ENCODE assay signal across 9 mouse cellular contexts in genomic region chr9:114932607-114933006, GRCm38 (mm10). TPM values are rescaled to one million over a fixed set of nuclear protein-coding genes. Genes with fewer than 3 reads are reported as not detected.
DNase-seq lines count a peak whose midpoint lies in the region; ATAC-seq and TF ChIP-seq lines count a peak whose summit lies in the region.
"Had no signal": no experiment of that assay in that cellular context is flagged by ENCODE, and none has a peak within 500 bp of the region (broad histone marks: within the 10 kb centered on the region; RNA-seq: fewer than 3 reads in every experiment).

No protein-coding gene starts in this region.

- intact Hi-C loops in gastrocnemius, postnatal 36 days (cut with DNase I): no loop called here

- TF ChIP-seq POLR2A in bone marrow, adult 2 months (IDR thresholded peaks at IDR 0.05; ENCODE audit: borderline replicate concordance, control insufficient read depth, low read depth, low read length): no peak

- H3K27ac ChIP-seq in bone marrow, adult 2 months (ENCODE audit: control insufficient read depth, insufficient read depth, low read depth, low read length, poor library complexity): peak overlapping the region; percentile 90
- no peak overlapping the region for H3K27ac ChIP-seq in hindbrain, embryonic 13.5 days
- no peak overlapping the region for H3K27ac ChIP-seq in liver, embryonic 11.5 days (ENCODE audit: low read depth, low read length)
- H3K27ac ChIP-seq in stomach, embryonic 14.5 days (ENCODE audit: low read length): no peak overlapping the region

- ATAC-seq in hindbrain, embryonic 13.5 days (ENCODE audit: low FRiP score): no peak
- no peak for ATAC-seq in liver, embryonic 11.5 days (replicated peaks; ENCODE audit: low FRiP score)
- ATAC-seq in stomach, embryonic 14.5 days (ENCODE audit: insufficient number of reproducible peaks, insufficient read depth, low FRiP score, low read depth): no peak

- no peaks in the 10 kb centered on the region; the same call in 1 of the 2 replicates for H3K4me1 ChIP-seq in bone marrow, adult 2 months (ENCODE audit: control insufficient read depth, insufficient read depth, low read length)
- peaks cover 12% of the 10 kb centered on the region for H3K4me1 ChIP-seq in hindbrain, embryonic 13.5 days (replicated peaks)
- peaks cover 8% of the 10 kb centered on the region for H3K4me1 ChIP-seq in liver, embryonic 11.5 days (replicated peaks; ENCODE audit: control insufficient read depth, insufficient read depth, low read length)
- no peaks in the 10 kb centered on the region for H3K4me1 ChIP-seq in stomach, embryonic 14.5 days (ENCODE audit: control insufficient read depth, insufficient read depth, low read length)

- peak overlapping the region; percentile 98 for H3K4me2 ChIP-seq in hindbrain, embryonic 13.5 days
- H3K4me2 ChIP-seq in liver, embryonic 11.5 days: peak overlapping the region; percentile 98
- H3K4me2 ChIP-seq in stomach, embryonic 14.5 days (replicated peaks; ENCODE audit: low read depth, low read length): peak overlapping the region; percentile 95

- peak overlapping the region; percentile 86 for H3K9ac ChIP-seq in hindbrain, embryonic 13.5 days
- peak overlapping the region; percentile 68 for H3K9ac ChIP-seq in liver, embryonic 11.5 days (ENCODE audit: low read depth, low read length)
- no peak overlapping the region for H3K9ac ChIP-seq in stomach, embryonic 14.5 days (replicated peaks; ENCODE audit: low read depth, low read length)

- H3K36me3 ChIP-seq in hindbrain, embryonic 13.5 days: no peaks in the 10 kb centered on the region
- H3K36me3 ChIP-seq in liver, embryonic 11.5 days (ENCODE audit: control insufficient read depth, insufficient read depth, low read length): no peaks in the 10 kb centered on the region
- H3K36me3 ChIP-seq in stomach, embryonic 14.5 days (ENCODE audit: control insufficient read depth, insufficient read depth, low read length): no peaks in the 10 kb centered on the region

- TF ChIP-seq CTCF in bone marrow, adult 2 months (IDR thresholded peaks at IDR 0.05; ENCODE audit: control insufficient read depth, insufficient read depth, low read length): no peak

- WGBS in bone marrow, adult 2 months: 3% methylated on average over 13 of the region's 13 CpGs
- 23% methylated on average over 13 of the region's 13 CpGs for WGBS in hindbrain, embryonic 13.5 days
- 22% methylated on average over 13 of the region's 13 CpGs for WGBS in liver, embryonic 11.5 days
- 25% methylated on average over 13 of the region's 13 CpGs for WGBS in stomach, embryonic 14.5 days

- DNase-seq in gastrocnemius, adult 18-20 months (ENCODE audit: low spot score): peak; percentile 9
- DNase-seq in gastrocnemius, postnatal 36 days: no peak
- DNase-seq in liver, embryonic 11.5 days (ENCODE audit: low spot score): no peak
- no peak for DNase-seq in thymus, postnatal 25 days
- no peak for DNase-seq in cerebellum, postnatal 14 days

- no peaks in the 10 kb centered on the region for H3K9me3 ChIP-seq in hindbrain, embryonic 13.5 days
- no peaks in the 10 kb centered on the region for H3K9me3 ChIP-seq in liver, embryonic 11.5 days (ENCODE audit: control insufficient read depth, low read length)
- no peaks in the 10 kb centered on the region for H3K9me3 ChIP-seq in stomach, embryonic 14.5 days (ENCODE audit: control insufficient read depth, low read depth, low read length)

- 0 out of 2 replicates have a peak, but pooled peaks cover 4% of the 10 kb centered on the region for H3K27me3 ChIP-seq in hindbrain, embryonic 13.5 days
- no peaks in the 10 kb centered on the region for H3K27me3 ChIP-seq in liver, embryonic 11.5 days (replicated peaks; ENCODE audit: control insufficient read depth, insufficient read depth, low read length)
- no peaks in the 10 kb centered on the region for H3K27me3 ChIP-seq in stomach, embryonic 14.5 days (ENCODE audit: control insufficient read depth, insufficient read depth, low read length)

- peak overlapping the region; percentile 97 for H3K4me3 ChIP-seq in bone marrow, adult 2 months (replicated peaks; ENCODE audit: control insufficient read depth, low read depth, low read length)
- peak overlapping the region; percentile 80 for H3K4me3 ChIP-seq in hindbrain, embryonic 13.5 days
- H3K4me3 ChIP-seq in liver, embryonic 11.5 days (ENCODE audit: low read depth, low read length): peak overlapping the region; percentile 84
- peak overlapping the region; percentile 76 for H3K4me3 ChIP-seq in stomach, embryonic 14.5 days (ENCODE audit: low read depth, low read length)

RNA-seq across cellular contexts. Expression of gene Gpd1l, which starts 1.2 kb away (rescaled TPM):
- 10 to 100 TPM; 19.0 to 19.2 TPM for total RNA-seq in gastrocnemius, adult 18-20 months (2021)
- 10 to 100 TPM; 16.5 to 18.5 TPM for total RNA-seq in gastrocnemius, postnatal 36 days (2021)
- polyA plus RNA-seq in bone marrow, adult 2 months (2011; ENCODE audit: insufficient read depth, insufficient read length, low replicate concordance, missing spikeins): 12.3 and 14.6 TPM in 2 replicates
- polyA plus RNA-seq in hindbrain, embryonic 13.5 days (2015; fragmentation: Nextera tagmentation; extraction: Ambion mirVana): 22.4 and 23.5 TPM in 2 replicates
- 18.2 TPM in 2 replicates for polyA plus RNA-seq in liver, embryonic 11.5 days (2014; fragmentation: Nextera tagmentation; extraction: Ambion mirVana)
- 11.7 TPM in 2 replicates for polyA plus RNA-seq in stomach, embryonic 14.5 days (2014; fragmentation: Nextera tagmentation; extraction: Ambion mirVana)
- total RNA-seq: MEL had no signal

RNA-seq across cellular contexts. Expression of gene Osbpl10, which starts 45.8 kb away (rescaled TPM):
- total RNA-seq in gastrocnemius, adult 18-20 months (2021): 1 to 10 TPM; 3.1 to 4.1 TPM
- 1 to 10 TPM; 2.5 to 5.1 TPM for total RNA-seq in gastrocnemius, postnatal 36 days (2021)
- polyA plus RNA-seq in bone marrow, adult 2 months (2011; ENCODE audit: insufficient read depth, insufficient read length, low replicate concordance, missing spikeins): not detected in 2 replicates
- polyA plus RNA-seq in hindbrain, embryonic 13.5 days (2015; fragmentation: Nextera tagmentation; extraction: Ambion mirVana): 1.8 and 2.4 TPM in 2 replicates
- polyA plus RNA-seq in liver, embryonic 11.5 days (2014; fragmentation: Nextera tagmentation; extraction: Ambion mirVana): 0.66 and 0.69 TPM in 2 replicates
- 1.6 and 2.1 TPM in 2 replicates for polyA plus RNA-seq in stomach, embryonic 14.5 days (2014; fragmentation: Nextera tagmentation; extraction: Ambion mirVana)
- total RNA-seq: MEL had no signal

RNA-seq across cellular contexts. Expression of gene Rps27rt, which starts 49.9 kb away (rescaled TPM):
- 10 to 100 TPM; 16.1 to 23.6 TPM for total RNA-seq in gastrocnemius, adult 18-20 months (2021)
- 10 to 100 TPM; 12.0 to 25.0 TPM for total RNA-seq in gastrocnemius, postnatal 36 days (2021)
- polyA plus RNA-seq in bone marrow, adult 2 months (2011; ENCODE audit: insufficient read depth, insufficient read length, low replicate concordance, missing spikeins): 1,851 and 4,351 TPM in 2 replicates
- polyA plus RNA-seq in hindbrain, embryonic 13.5 days (2015; fragmentation: Nextera tagmentation; extraction: Ambion mirVana): 268 and 296 TPM in 2 replicates
- 358 and 423 TPM in 2 replicates for polyA plus RNA-seq in liver, embryonic 11.5 days (2014; fragmentation: Nextera tagmentation; extraction: Ambion mirVana)
- 537 and 625 TPM in 2 replicates for polyA plus RNA-seq in stomach, embryonic 14.5 days (2014; fragmentation: Nextera tagmentation; extraction: Ambion mirVana)
